In the genomic region with DNA sequence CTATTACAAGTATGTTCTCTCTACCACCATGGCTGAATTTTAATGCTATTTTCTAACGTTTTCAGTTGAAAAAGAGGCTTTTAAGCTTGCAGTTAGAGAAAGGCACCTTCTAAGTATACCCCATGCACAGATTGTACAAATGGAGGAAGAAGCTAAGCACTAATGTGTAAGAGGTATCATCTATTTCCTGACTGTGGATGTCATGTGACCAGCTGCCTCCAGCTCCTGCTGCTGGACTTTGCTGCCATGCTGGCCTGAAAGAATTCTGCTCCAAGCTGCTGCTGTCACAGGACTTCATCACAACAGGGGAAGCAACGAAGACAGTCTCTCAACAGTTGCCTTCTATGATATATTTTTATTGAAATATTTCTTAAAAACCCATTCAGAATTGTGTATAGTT, we compare ENCODE assay signal across 21 mouse cellular contexts.
"Had no signal": no experiment of that assay in that cellular context is flagged by ENCODE, and none has a peak within 500 bp of the region (broad histone marks: within the 10 kb centered on the region; RNA-seq: fewer than 3 reads in every experiment).

No protein-coding gene starts in this region.

- H3K4me3 ChIP-seq: heart, embryonic 10.5 days; heart, embryonic 12.5 days; hindbrain, embryonic 10.5 days; hindbrain, embryonic 12.5 days; intestine, embryonic 15.5 days; layer of hippocampus, adult 2 months; limb, embryonic 13.5 days; limb, embryonic 15.5 days; liver, embryonic 12.5 days had no signal

- H3K27me3 ChIP-seq: heart, embryonic 12.5 days; hindbrain, embryonic 12.5 days; intestine, embryonic 15.5 days; limb, embryonic 13.5 days; limb, embryonic 15.5 days; liver, embryonic 12.5 days had no signal

- H3K36me3 ChIP-seq: heart, embryonic 10.5 days; hindbrain, embryonic 10.5 days; hindbrain, embryonic 12.5 days; intestine, embryonic 15.5 days; limb, embryonic 13.5 days; liver, embryonic 12.5 days had no signal

- DNase-seq: gastrocnemius, postnatal 14 days; gastrocnemius, postnatal 36 days; heart, adult 18-20 months; heart, postnatal 10 days; heart, postnatal 4 days; kidney, adult 18-20 months; kidney, adult 8-10 months; kidney, postnatal 10 days; kidney, postnatal 4 days; layer of hippocampus, postnatal 36 days; left cerebral cortex, postnatal 4 days had no signal

- H3K4me2 ChIP-seq: heart, embryonic 12.5 days; hindbrain, embryonic 12.5 days; hindbrain, embryonic 14.5 days; intestine, embryonic 15.5 days; limb, embryonic 13.5 days; limb, embryonic 15.5 days; liver, embryonic 12.5 days had no signal
